Mouse (Mus musculus) left cerebral cortex, adult 18-20 months (tissue): ENCODE measurements around the gene Atp6v1e2. TPM values are rescaled to one million over a fixed set of nuclear protein-coding genes. Genes with fewer than 3 reads are reported as not detected.

ENCODE experiments used
- DNase-seq, 2 experiments: peaks; one replicate each; pipeline ENCODE4 v3.0.0; 2021 to 2022; ENCODE audit warnings: low spot score in 2 of 2, mixed read lengths in 1 of 2
- total RNA-seq, 2 experiments: library from RNA; stranded (reverse); gene quantifications; 2 replicates each; pipeline ENCODE4 v1.2.3; 2021

The Atp6v1e2 gene
- total RNA-seq, 2 experiments from 2014 or later, result not detected

GRCm38 (mm10) chr17:86918786-86919185 is 28.9 kb downstream of the Atp6v1e2 start:
- DNase-seq, result peak in 1 of 2 experiments; percentile 22

DNA sequence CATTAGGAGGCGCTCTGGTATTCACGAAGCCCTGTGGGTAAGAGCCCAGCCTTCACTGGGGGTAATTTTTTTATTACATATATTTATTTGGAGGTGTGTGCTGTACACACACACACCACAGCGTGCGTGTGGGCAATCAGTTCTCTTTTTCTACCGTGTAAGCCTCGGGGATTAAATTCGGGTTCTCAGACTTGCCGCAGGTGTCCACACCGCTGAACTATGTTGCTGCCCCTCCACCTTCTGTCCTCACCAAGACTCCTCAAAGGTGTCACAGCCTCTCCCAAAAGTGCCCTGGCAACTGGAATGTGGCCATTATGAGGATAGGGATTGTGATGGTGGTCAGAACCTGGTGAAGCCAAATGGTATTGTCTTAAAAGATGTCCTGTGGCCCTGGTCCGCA is 30.6 kb downstream of the Atp6v1e2 start, which contains the start of gene Tmem247:
TSS of gene Tmem247 (plus strand) at position 301 of the 400 bp plus-strand sequence.
- no peak for DNase-seq

GRCm38 (mm10) chr17:86915540-86915939 is 32.2 kb downstream of the Atp6v1e2 start:
- no peak for DNase-seq

DNA sequence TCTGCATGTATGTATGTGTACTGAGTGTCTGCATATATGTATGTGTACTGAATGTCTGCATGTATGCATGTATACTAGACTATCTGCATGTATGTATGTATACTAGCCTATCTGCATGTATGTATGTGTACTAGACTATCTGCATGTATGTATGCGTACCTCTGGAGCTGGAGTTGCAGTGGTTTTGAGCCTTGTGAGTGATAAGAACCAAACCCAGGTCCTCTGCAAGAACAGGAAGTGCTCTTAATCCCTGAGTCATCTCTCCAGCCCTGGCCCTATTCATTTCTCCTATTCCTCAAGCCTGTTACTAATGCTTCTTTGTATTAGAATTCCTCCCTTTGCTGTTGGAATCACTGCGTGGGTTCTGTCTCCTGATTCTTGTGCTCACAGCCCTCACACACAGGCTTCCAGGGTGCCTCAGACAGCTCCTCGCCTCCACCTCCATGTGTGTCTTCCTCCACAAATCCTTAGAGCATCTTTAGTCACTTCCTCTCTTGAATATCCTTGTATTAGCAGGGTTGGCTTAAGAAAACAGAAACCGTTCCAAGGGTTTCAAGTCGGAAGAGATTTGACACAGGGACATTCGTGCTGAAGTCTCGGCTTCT is 34.6 kb downstream of the Atp6v1e2 start:
- no peak for DNase-seq

- DNase-seq, result no peak
Observed at GRCm38 (mm10) chr17:86911261-86911660, 36.4 kb downstream of the Atp6v1e2 start.

GRCm38 (mm10) chr17:86909733-86910495 is 37.8 kb downstream of the Atp6v1e2 start:
- DNase-seq, result peak; percentile 50

- no peak for DNase-seq
Observed at GRCm38 (mm10) chr17:86908316-86908715, 39.4 kb downstream of the Atp6v1e2 start.

DNA sequence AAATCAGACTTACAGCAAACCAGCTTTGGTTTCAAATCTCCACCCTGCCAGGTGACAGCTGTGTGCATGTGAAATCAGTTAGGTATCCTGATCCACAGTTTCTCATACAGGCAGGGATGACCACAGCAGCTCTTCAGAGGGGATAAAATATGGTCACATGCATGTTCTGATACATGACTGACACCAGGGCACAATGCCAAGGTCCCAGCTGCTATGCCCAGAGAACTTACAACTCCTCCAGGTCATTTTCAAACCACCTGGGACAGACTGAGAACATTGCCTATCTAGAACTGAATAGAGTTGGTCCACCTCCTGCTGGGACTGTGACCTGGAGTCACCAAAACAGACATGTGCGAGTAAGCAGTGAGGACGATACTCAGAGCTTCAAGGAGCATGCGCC is 40.6 kb downstream of the Atp6v1e2 start:
- no peak for DNase-seq

GRCm38 (mm10) chr17:86906601-86907000 is 41.1 kb downstream of the Atp6v1e2 start:
- DNase-seq, result no peak

GRCm38 (mm10) chr17:86906136-86906461 is 41.6 kb downstream of the Atp6v1e2 start:
- peak; percentile 84 to 92 for DNase-seq

GRCm38 (mm10) chr17:86905297-86906135 is 42.2 kb downstream of the Atp6v1e2 start:
- DNase-seq, result peak; percentile 34 to 36

DNA sequence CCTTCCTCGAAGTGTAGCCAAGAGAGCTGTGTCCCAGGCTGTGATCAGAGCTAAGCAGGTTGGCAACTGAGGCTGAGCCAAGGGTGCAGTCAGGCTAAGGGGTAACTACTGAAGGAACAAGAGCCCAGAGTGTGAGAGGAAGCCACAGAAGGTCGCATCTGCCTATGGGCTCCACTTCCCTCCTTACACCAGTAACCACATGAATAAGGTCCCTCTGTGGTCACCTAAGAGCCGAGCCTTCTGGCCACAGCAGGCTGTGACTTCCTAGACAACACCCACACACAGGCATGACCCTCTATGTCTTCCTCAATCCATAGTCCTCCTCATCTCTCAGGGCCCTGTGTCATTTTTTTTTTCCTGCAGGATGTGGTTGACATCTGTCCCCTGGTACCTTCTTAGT is 43.5 kb downstream of the Atp6v1e2 start:
- no peak for DNase-seq

- peak in 1 of 2 experiments; percentile 36 for DNase-seq
Observed at GRCm38 (mm10) chr17:86903596-86903995, 44.1 kb downstream of the Atp6v1e2 start.

GRCm38 (mm10) chr17:86902399-86903067 is 45.2 kb downstream of the Atp6v1e2 start:
- no peak for DNase-seq

GRCm38 (mm10) chr17:86900564-86900963 is 47.1 kb downstream of the Atp6v1e2 start:
- DNase-seq, result no peak

GRCm38 (mm10) chr17:86899821-86900220 is 47.9 kb downstream of the Atp6v1e2 start:
- DNase-seq, result no peak

- no peak for DNase-seq
Observed at GRCm38 (mm10) chr17:86897486-86898165, 50.1 kb downstream of the Atp6v1e2 start.

DNA sequence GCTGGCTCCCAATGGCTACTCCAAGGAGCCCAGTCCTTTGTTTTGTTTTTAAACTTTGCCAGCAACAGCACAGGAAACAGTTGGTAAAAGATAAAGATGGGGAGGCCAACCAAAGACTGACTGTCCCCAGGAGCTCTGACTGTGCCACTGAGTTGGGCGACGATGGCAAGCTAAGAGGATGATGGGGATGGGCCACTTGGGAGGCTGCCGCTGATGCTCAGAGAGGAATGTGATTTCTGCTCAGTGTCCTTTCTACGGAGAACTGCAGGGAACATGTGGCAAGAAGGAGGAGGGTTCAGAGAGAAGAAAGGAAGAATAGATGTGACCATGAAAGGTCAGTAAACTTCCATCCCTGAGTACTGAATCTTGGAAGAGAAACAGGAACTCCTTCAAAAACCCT is 52.5 kb downstream of the Atp6v1e2 start:
- DNase-seq, result no peak
